Mouse (Mus musculus) heart, adult 2 months (tissue): ENCODE measurements around the gene Gm20388. TPM values are rescaled to one million over a fixed set of nuclear protein-coding genes. Genes with fewer than 3 reads are reported as not detected.

Source experiments
- DNase-seq, 2 experiments: peaks; one replicate each; pipeline ENCODE4 v3.0.0; 2021
- H3K27ac ChIP-seq: fragments of 200-600 bp; 2 replicates; pipeline ENCODE4 v1.8.1; 2022
- H3K27me3 ChIP-seq: fragments of 200-500 bp; 2 replicates; pipeline ENCODE4 v1.6.1; 2012; ENCODE audit warnings: mild to moderate bottlenecking, low read length, inconsistent platforms, mixed read lengths; ENCODE audit not compliant: control insufficient read depth, insufficient read depth
- H3K36me3 ChIP-seq: fragments of 200-500 bp; 2 replicates; pipeline ENCODE4 v1.6.1; 2012; ENCODE audit warnings: low read length, inconsistent platforms; ENCODE audit not compliant: control insufficient read depth, insufficient read depth
- H3K4me1 ChIP-seq: fragments of 200-500 bp; 2 replicates; pipeline ENCODE4 v1.6.1; 2011; ENCODE audit warnings: low read length; ENCODE audit not compliant: control insufficient read depth, insufficient read depth
- H3K4me3 ChIP-seq: fragments of 200-600 bp; 2 replicates; pipeline ENCODE4 v1.8.1; 2022
- H3K79me2 ChIP-seq: fragments of 200-500 bp; replicated peaks from 2 replicates; pipeline ENCODE4 v1.6.1; 2012; ENCODE audit warnings: mild to moderate bottlenecking, inconsistent platforms, low read length, moderate library complexity, mixed read lengths; ENCODE audit not compliant: control insufficient read depth, insufficient read depth
- H3K9ac ChIP-seq: fragments of 200-500 bp; 2 replicates; pipeline ENCODE4 v1.6.1; 2012; ENCODE audit warnings: low read depth, mild to moderate bottlenecking, control low read depth, inconsistent platforms, low read length, mixed read lengths
- CTCF ChIP-seq: fragments of 200-600 bp; IDR thresholded peaks from 2 replicates; pipeline ENCODE4 v1.8.1; 2022; ENCODE audit warnings: antibody characterized with exemption, mild to moderate bottlenecking, moderate library complexity
- EP300 ChIP-seq: fragments of 200-500 bp; IDR thresholded peaks from 2 replicates; pipeline ENCODE4 v1.6.1; 2011; ENCODE audit warnings: low read depth, low read length, control low read depth; ENCODE audit not compliant: insufficient read depth
- POLR2A ChIP-seq: fragments of 200-500 bp; IDR thresholded peaks from 2 replicates; pipeline ENCODE4 v1.6.1; 2011; ENCODE audit warnings: mild to moderate bottlenecking, low read depth, low read length, control low read depth; ENCODE audit not compliant: insufficient read depth
- WGBS: fragments of 180-500 bp; shearing (Covaris S2); methylation state at CpG from one replicate; pipeline ENCODE4 v1.1.7; 2018; 5-methylcytosine and 5-hydroxymethylcytosine counted together
- intact Hi-C: fragments of 180-260 bp; cut with DNase I; formaldehyde crosslinking; loops from one replicate; pipeline ENCODE4 v1.15.1; 2025
- polyA plus RNA-seq: library from polyadenylated mRNA; depleted of rRNA; stranded (reverse); fragments of >200 nt; gene quantifications from 2 replicates; pipeline ENCODE4 v1.2.3, GENCODE M21; 2012
- total RNA-seq, 2 experiments: library from RNA; stranded (reverse); gene quantifications; 2 replicates each; pipeline ENCODE4 v1.2.3; 2021

Gm20388 gene
- total and polyA plus RNA-seq, 3 experiments = 1.8 to 32.3 TPM; not detected in 1

DNA sequence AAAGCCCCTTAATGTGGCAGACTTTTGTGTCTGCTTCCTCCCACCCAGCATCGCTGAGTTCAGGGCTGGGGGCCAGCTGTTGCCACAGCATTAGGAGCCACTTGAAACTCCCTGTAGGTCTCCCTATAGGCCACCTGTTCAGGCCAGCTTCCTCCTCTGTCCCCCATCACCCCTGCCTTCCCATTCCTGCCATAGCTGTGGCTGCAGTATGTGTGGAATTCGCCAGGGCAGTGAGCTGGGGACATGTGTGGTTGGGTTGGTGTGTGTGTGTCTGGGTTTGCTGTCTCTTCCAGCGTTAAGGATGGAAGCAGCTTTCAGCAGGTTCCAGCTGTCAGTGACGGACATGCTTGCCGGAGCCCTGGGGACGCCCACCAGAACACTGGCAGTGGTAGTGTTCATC is 2125.7 kb downstream of the Gm20388 start:
- H3K27ac ChIP-seq = no peak overlapping the region
- no peaks in the 10 kb centered on the region; the same call in 1 of the 2 replicates for H3K4me1 ChIP-seq

DNA sequence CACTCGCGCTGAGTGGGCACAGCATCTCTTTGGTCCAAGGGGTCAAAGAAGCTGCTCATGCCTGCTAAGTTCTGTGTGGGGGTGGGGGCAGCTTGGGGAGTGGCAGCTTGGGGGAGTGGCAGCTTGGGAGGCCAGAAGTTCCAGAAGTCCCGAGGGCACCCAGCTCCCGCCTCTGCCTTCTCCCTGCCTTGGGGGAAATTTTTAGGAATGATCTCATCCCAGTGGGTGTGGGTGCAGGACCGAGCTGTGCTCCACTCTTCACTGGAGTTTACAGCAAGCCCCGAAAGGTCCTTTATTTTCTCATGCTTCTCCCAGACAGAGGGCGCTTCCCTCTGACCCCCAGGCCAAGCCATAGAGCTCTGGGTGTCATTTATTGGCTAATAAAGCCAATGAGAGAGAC is 2126.6 kb downstream of the Gm20388 start:
- WGBS = 50% methylated on average over 7 of the region's 7 CpGs
- Histone ChIP-seq H3K27me3 (no peaks in the 10 kb centered on the region), H3K79me2 (no peaks in the 10 kb centered on the region), H3K27ac (no peak overlapping the region), H3K9ac (no peak overlapping the region), H3K4me3 (no peak overlapping the region), H3K36me3 (no peaks in the 10 kb centered on the region), H3K4me1 (no peaks in the 10 kb centered on the region; the same call in 1 of the 2 replicates)
- DNase-seq = no peak
- intact Hi-C loops = no loop called here
- TF ChIP-seq EP300 (no peak), POLR2A (no peak), CTCF (no peak)

More for the DNA sequence above, 2125.7 kb downstream of the Gm20388 start:
- Histone ChIP-seq H3K4me3 (no peak overlapping the region), H3K27me3 (no peaks in the 10 kb centered on the region), H3K9ac (no peak overlapping the region), H3K79me2 (no peaks in the 10 kb centered on the region), H3K36me3 (no peaks in the 10 kb centered on the region)
- TF ChIP-seq EP300 (no peak), POLR2A (no peak), CTCF (no peak)
- intact Hi-C loops = no loop called here
- 69% methylated on average over 6 of the region's 6 CpGs for WGBS
- no peak for DNase-seq

DNA sequence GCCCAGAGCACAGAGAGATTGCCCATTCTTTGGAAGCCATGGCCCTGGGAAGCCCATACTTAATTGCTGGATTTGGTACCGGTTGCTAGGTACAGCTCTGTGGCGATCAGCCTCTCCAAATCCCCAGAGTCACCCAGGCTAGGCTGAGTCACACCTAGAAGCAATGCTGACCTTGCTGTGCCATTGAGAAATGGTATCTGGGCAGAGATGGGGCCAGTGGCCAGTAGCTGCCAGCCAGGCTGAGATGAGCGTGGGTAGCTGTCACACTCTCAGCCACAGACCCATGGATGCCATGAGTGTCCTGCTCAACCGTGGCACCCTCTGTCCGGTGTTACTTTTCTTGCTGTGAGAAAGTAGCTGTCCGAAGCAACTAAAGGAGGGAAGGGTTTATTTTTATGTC is 2127.4 kb downstream of the Gm20388 start:
- H3K27me3 ChIP-seq = no peaks in the 10 kb centered on the region
- no peak overlapping the region for H3K27ac ChIP-seq
- intact Hi-C loops = no loop called here
- no peaks in the 10 kb centered on the region; the same call in 1 of the 2 replicates for H3K4me1 ChIP-seq
- WGBS = 90% methylated on average over 6 of the region's 6 CpGs
- DNase-seq = no peak
- TF ChIP-seq CTCF = no peak
- no peak for TF ChIP-seq POLR2A
- TF ChIP-seq EP300 = no peak
- no peak overlapping the region for H3K9ac ChIP-seq
- no peak overlapping the region for H3K4me3 ChIP-seq
- H3K36me3 ChIP-seq = no peaks in the 10 kb centered on the region
- no peaks in the 10 kb centered on the region for H3K79me2 ChIP-seq

DNA sequence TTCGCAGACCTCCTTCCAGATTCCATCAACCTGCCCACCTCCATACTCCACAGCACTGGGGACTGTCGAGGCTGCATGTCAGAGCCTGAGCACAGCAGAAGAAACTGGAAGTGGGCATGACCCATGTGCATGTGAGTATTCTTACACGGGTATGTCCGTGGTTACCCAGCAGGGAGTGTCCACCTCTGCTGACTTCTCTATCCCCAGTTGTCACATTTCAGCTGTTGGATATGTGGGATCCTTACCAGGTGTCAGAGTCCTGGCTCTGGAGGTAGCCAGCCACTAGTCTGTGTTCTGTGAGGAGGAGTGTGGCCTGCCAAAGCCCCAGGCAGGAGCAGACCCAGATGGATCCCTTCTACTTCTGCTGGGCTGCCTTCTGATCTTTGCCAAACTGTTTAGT is 2128.8 kb downstream of the Gm20388 start:
- no peak overlapping the region for H3K4me3 ChIP-seq
- no peaks in the 10 kb centered on the region for H3K79me2 ChIP-seq
- DNase-seq = no peak
- H3K4me1 ChIP-seq = no peaks in the 10 kb centered on the region; the same call in 1 of the 2 replicates
- 69% methylated on average over 4 of the region's 4 CpGs for WGBS
- H3K27me3 ChIP-seq = no peaks in the 10 kb centered on the region
- H3K36me3 ChIP-seq = no peaks in the 10 kb centered on the region
- no peak overlapping the region for H3K9ac ChIP-seq
- no peak overlapping the region for H3K27ac ChIP-seq
- intact Hi-C loops = no loop called here
- TF ChIP-seq POLR2A = no peak
- no peak for TF ChIP-seq EP300

DNA sequence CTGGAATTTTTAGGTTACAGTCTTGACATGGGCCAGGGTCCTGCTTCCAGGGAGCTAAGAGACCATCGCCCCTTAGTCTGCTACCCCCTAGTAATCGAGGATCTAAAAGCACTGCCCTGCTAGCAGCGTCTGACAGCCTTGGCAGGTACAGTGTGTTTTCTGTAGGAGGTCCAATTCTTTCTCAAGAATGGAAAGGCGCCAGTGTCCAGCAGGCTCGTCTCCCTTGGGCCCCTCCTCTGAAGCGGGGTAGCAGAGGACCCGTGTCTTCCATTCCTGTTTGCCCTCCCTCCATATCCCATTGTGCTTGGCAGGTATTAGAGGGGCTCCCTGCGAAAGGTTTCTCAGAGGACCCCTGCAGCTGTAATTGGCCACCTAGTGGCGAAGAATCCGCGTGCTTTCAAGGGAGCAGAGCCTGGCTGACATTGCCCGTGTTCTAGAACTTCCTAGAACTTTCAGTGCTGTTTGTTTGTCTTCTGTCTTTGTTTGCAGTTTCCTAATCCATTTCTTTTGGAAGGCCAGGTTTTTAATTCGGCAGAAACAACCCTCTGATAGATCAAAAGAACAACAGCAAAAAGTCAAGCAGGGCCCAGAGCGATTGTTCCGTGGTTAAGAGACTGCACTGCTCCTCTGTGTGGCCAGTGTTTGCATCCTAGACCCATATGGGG is 2136.7 kb downstream of the Gm20388 start:
- intact Hi-C loops = no loop called here
- 59% methylated on average over 15 of the region's 15 CpGs for whole genome bisulfite sequencing
- TF ChIP-seq CTCF = peak; percentile 49
- no peak for TF ChIP-seq POLR2A
- TF ChIP-seq EP300 = no peak

DNA sequence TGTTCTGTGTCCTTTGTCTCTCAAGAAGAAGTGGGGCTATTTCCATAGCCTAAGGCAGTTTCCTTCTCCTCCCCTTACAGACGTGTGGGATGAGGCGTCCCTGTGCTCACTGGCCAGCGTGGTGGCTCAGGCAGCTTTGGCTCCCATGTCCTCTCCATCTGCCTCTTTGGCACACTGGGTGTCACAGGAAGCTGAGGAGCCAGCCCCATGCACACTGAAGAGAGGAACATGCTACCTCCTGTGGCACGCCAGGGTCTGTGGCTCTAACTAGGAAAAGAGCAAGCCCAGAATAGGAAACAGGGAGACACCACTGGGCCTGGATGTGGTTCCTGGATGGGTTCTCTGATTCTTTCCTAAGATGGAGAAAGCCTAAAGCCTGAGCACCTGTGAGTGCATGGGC is 2138.6 kb downstream of the Gm20388 start:
- Histone ChIP-seq H3K27ac (no peak overlapping the region), H3K79me2 (no peaks in the 10 kb centered on the region), H3K36me3 (no peaks in the 10 kb centered on the region), H3K9ac (no peak overlapping the region), H3K27me3 (no peaks in the 10 kb centered on the region), H3K4me1 (no peaks in the 10 kb centered on the region), H3K4me3 (no peak overlapping the region)
- TF ChIP-seq POLR2A (no peak), EP300 (no peak), CTCF (no peak)
- intact Hi-C loops = no loop called here
- DNase-seq = no peak
- whole genome bisulfite sequencing = 76% methylated on average over 4 of the region's 4 CpGs

More for the DNA sequence above, 2136.7 kb downstream of the Gm20388 start:
- no peaks in the 10 kb centered on the region for H3K27me3 ChIP-seq
- H3K27ac ChIP-seq = no peak overlapping the region
- H3K9ac ChIP-seq = no peak overlapping the region
- DNase-seq = peak in 1 of 2 experiments; percentile 33
- H3K4me1 ChIP-seq = no peaks in the 10 kb centered on the region
- no peaks in the 10 kb centered on the region for H3K36me3 ChIP-seq
- no peak overlapping the region for H3K4me3 ChIP-seq
- H3K79me2 ChIP-seq = no peaks in the 10 kb centered on the region
